Mouse (Mus musculus) right cerebral cortex, postnatal 25 days (tissue): ENCODE results near the gene Zcchc12.

Experiments used
- DNase-seq: peaks from one replicate; pipeline ENCODE4 v3.0.0; 2022

The Zcchc12 gene

GRCm38 (mm10) chrX:36195736-36196525 lies at the start of gene Zcchc12:
Zcchc12 (plus strand) TSS chrX:36195904.
- peak; percentile 30 for DNase-seq

- no peak for DNase-seq
These were observed 49.0 kb upstream of the Zcchc12 start for GRCm38 (mm10) chrX:36146746-36147145.

- DNase-seq, result no peak
These were observed 45.6 kb upstream of the Zcchc12 start for GRCm38 (mm10) chrX:36150100-36150499.

- no peak for DNase-seq
These were observed 39.0 kb upstream of the Zcchc12 start for GRCm38 (mm10) chrX:36156677-36157076.

- DNase-seq, result no peak
These were observed 34.1 kb upstream of the Zcchc12 start for GRCm38 (mm10) chrX:36161567-36161966.

- no peak for DNase-seq
These were observed 12.1 kb upstream of the Zcchc12 start for GRCm38 (mm10) chrX:36183625-36184024.

- DNase-seq, result no peak
These were observed 9.7 kb upstream of the Zcchc12 start for GRCm38 (mm10) chrX:36186036-36186435.

GRCm38 (mm10) chrX:36186443-36186842 lies 9.3 kb upstream of the Zcchc12 start:
- no peak for DNase-seq

GRCm38 (mm10) chrX:36193951-36194350 lies 1.8 kb upstream of the Zcchc12 start:
- DNase-seq, result no peak

GRCm38 (mm10) chrX:36209554-36209953 lies 13.8 kb downstream of the Zcchc12 start:
- no peak for DNase-seq

GRCm38 (mm10) chrX:36211216-36211615 lies 15.5 kb downstream of the Zcchc12 start:
- no peak for DNase-seq

- no peak for DNase-seq
These were observed 25.7 kb downstream of the Zcchc12 start for GRCm38 (mm10) chrX:36221366-36221765.

GRCm38 (mm10) chrX:36225777-36226176 lies 30.1 kb downstream of the Zcchc12 start:
- DNase-seq, result peak; percentile 71

GRCm38 (mm10) chrX:36226577-36226976 lies 30.9 kb downstream of the Zcchc12 start:
- peak; percentile 4 for DNase-seq

GRCm38 (mm10) chrX:36228861-36229260 lies 33.2 kb downstream of the Zcchc12 start:
- DNase-seq, result no peak

GRCm38 (mm10) chrX:36229273-36229672 lies 33.6 kb downstream of the Zcchc12 start:
- no peak for DNase-seq

GRCm38 (mm10) chrX:36235652-36236051 lies 39.9 kb downstream of the Zcchc12 start:
- DNase-seq, result no peak
